Mouse (Mus musculus) liver, postnatal 0 days (tissue): ENCODE data around the gene Tmem120b.

Experiments
- CTCF ChIP-seq: sonication (generic); IDR thresholded peaks from 2 replicates; pipeline ENCODE4 v1.5.1; 2016; ENCODE audit warnings: antibody characterized with exemption, low read depth
- EP300 ChIP-seq: IDR thresholded peaks from 2 replicates; pipeline ENCODE4 v1.6.1; 2016; ENCODE audit warnings: antibody characterized with exemption, low read depth, mild to moderate bottlenecking

- no peak for TF ChIP-seq CTCF
- TF ChIP-seq EP300 = no peak
Observed at GRCm38 (mm10) chr5:123102376-123102775, 34.2 kb downstream of the Tmem120b start.
